Mouse (Mus musculus) right cerebral cortex, adult 2 months (tissue): ENCODE data around the gene Abcb4.
"Not testable (repeated sequence)": the region's sequence is repeated elsewhere in the genome, so short reads cannot be mapped to it uniquely, and the experiment has no call there.

Experiments
- DNase-seq, 2 experiments: peaks; one replicate each; pipeline ENCODE4 v3.0.0; 2021 to 2022; ENCODE audit warnings: low spot score in 2 of 2

The Abcb4 gene

DNA sequence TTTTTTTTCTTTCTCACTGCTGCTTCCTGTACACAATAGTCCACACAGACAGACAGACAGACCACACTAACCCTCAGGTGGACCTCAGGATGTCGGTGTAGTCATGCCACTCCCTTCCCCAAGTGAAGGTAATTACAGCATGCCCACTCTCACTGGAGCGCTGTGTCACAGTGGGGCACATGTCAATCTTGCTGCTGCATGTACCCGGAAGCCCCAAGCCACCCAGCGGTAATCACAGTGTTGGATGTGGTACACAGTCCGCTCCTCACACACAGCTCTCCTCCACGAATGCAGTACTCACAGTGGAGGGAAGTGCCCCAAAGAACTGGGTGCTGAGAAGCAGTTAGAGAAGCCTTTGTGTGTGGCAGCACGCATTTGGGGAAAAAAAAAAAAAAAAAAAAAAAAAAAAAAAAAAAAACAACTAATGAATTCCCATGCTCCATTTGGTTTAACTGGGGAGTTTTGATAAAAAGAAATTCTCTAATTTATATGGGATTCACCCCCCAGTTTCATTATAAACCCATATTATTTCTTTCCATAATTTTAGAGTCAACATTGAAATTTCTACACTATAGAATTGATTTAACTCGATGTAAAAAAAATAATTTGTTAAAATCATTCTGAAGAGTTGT lies 18.2 kb downstream of the Abcb4 start:
- no peak for DNase-seq

DNA sequence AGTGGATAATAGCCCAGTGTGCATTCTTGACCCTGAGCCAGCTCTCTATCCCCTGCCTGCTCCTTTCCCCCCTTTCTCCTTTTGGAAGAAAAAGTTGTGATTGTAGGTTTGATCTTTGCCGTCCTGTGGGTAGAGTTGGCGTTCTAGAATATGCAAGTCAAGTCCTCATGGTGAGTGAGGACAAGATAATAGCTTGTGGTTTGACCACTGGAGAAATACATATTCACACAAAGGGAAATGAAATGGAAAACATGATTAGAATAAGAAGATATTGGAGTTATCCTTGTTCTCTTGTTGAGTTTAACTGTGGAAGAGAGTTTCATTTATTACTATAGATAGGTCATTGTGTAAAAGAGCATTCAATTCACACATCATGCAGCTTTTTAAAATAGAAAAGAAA lies 22.9 kb downstream of the Abcb4 start:
- no peak for DNase-seq

DNA sequence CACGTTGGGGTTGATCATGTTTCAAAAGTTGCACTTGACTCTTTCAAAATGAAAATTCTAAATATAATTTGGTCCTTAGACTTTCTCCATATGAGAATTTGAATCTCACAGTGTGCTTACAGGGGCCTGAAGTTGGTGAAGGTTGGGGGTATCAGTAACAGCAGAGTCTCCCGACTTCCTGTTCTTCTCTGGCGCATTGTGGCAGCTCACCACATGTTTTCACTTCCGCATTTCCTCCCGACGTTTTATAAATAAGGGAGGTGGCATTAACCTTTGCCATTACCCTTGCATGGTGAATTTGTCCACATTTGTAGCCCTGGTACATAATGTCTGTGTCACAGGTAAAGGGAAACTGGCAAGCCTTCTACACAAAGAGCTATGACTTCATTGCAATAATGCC lies 23.6 kb downstream of the Abcb4 start:
- no peak for DNase-seq

DNA sequence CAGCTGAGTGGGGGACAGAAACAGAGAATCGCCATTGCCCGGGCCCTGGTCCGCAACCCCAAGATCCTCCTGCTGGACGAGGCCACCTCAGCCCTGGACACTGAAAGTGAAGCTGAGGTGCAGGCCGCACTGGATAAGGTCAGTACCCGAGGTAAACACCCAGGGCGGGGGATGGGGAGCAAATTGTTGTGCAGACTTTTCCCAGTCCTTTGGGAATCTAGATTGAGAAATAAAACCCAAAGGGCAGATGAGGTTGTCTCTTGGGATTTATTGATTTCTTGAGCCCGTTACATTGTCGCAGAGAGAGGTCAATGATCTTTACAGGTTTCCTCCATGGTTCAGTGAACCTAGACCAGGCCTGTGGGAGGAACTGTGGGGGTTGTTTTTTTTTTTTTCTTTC lies 34.9 kb downstream of the Abcb4 start:
- DNase-seq, result no peak

DNA sequence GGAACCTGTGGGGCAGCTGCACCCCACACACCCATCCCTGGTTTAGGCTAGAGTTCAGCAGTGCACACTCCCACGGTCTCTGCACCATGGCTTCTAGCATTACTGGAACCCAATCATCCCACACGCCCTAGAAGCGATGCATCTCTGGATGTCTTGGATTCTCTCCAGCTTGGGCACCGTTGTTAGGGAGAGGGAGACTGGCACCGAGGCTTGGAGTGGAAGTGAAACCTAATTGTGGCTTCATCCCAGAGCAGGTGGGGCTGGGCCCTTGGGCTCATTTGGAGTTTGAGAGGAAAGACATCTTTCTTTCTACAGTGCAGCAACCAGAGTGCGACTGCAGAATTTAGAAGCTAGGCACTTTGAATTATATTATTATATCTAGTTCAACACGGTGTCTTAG lies 44.4 kb downstream of the Abcb4 start:
- DNase-seq, result peak in 1 of 2 experiments; percentile 8

DNA sequence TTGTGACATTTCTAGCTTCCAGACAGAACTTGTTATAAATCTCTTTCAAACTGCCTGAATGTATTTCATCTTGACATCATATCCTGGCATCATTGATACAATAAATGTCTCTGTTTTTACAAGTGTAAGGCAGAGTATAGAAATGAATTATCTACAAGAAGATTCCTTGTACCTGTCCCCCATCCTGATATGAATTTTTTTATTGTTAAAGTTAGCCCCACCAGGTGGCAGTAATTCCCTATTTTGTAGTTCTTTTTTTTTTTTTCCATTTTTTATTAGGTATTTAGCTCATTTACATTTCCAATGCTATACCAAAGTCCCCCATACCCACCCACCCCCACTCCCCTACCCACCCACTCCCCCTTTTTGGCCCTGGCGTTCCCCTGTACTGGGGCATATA lies 47.7 kb downstream of the Abcb4 start:
- DNase-seq, result not testable (repeated sequence)

DNA sequence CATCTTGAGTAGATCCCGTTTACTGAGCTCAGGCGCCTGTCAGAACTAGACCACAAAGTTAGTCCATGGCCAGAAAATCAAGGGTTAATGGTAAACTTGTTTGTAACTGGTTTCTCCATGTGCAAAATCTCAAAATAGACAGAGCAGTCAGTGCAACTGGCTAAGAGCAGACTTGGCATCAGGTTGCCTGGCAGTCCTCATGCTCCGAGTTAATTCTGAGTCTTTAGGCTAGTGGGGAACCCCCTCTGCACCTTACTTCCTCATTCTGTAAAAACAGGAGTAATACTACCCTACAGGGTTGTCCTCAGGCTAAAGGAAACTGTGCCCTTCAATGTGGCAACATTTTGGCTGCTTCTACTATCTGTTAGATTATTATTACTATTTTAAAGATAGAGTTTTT lies 50.3 kb downstream of the Abcb4 start:
- no peak for DNase-seq

DNA sequence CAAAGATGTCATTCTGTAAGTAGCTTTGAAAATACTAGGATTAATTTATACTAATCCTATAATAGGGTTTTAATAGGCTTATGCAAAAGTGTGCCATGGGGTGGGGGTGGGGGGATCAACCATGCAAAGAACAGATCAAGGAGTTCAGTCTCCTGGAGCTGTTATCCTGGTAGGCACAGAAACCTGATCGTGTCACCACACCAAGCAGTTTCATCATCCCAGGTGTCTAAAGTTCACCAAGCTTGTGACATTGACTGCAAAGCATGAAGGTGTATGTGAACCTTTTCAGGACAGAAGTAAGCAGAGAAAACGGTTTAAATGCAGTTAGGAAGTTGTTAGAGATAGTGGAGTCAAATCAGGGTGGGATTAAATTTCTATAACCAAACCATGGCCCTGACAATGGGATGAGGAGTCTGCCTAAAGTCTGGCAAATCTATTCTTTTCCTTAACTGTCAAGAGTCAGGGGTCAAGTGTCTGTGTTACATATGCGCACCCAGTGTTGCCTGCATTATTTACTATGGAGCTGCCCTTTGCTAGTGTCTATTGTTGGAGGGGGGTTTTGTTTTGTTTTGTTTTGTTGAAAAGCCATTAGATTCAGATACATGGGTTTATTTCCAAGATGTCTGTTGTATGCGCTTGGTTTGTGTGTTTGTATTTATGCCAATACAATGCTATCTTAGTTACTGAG lies 54.0 kb downstream of the Abcb4 start:
- DNase-seq, result no peak

DNA sequence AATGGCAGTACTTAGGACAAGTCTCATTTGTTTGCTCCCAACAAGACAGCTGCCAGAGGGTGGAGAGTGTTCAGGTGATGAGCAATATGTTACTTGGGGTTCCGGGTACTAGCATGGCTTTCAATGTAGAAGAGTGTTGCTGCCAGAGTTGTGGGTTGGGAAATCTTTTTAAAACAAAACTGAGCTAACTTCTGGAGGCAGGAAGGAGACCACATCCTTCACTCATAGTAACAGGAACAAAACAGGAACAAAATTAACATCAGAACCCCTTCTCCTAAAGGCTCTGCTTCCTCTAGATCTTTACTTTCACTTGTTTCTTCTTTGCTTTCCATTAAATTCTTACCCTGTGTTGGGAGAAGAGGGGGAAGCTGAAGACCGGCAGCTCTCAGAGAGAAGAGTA lies 60.1 kb downstream of the Abcb4 start:
- no peak for DNase-seq

DNA sequence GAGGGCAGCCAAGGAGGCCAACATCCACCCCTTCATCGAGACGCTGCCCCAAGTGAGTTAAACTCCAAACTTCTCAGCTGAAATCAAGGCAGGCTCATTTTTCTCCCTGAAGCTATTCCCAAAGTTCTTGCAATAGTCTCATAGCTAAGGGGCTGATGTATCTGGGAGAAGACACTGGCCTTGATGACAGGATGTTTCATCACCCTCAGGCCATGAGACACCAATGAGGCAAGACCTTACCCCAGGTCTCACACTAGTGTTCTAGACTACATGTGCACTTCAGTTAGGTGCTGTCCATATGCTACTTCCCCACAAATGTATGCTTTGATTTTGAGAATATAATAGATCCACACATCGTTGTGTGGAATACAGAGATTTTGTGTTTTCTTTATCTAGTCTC lies 62.0 kb downstream of the Abcb4 start:
- DNase-seq, result no peak

DNA sequence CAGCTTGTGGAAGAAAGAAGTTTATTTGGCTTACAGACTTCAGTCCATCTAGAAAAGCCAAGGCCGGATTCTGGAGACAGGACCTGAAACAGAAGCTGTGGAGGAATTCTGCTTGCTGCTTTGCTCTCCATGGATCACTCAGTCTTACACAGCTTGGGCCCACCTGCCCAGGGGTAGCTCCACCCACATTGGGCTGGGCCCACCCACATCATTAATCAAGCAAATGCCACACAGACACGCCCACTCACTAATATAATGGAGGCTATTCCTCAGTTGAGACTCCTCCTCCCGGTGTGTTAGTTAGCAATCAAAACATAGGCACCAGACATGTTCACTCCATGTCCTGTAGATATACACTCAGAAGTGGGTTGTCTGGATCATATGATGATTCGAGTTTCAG lies 67.0 kb downstream of the Abcb4 start:
- DNase-seq, result no peak

DNA sequence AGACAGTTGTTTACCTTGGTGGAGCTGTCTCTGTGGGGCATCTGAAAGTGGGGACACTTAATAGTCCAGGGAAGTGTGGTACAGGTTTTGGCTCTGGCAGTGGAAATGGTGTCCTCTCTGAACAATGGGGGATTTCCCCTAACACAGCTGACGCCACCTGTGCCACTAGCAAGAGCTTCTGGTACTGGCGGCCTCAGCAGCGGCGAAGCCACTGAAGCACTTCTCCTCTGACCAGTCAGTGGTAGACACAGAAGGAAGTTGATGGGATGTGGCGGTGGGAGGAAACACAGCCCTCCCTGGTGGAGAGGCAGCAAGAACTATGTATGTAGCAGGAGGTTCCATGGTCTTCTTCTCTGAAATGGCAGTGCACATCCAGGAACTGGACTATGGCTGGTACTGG lies 71.0 kb downstream of the Abcb4 start:
- no peak for DNase-seq

DNA sequence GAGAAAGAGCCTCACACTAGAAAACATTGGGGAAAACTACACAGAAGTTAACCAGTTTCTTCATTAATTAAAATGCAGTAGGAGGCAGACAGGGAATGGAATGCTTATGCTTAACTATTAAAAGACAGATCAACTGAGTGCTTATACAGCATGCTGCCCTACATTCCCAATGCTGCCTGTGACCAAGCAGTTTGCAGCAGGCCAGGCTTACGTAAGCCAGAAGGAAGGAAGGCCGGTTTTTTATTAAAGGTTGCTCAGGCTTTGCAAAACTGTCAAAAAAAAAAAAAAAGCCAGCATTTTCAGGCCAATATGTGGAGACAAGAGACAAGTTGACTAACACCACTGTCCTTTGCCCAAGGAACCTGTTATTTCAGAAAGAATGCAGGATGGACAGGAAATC lies 77.2 kb downstream of the Abcb4 start:
- no peak for DNase-seq

DNA sequence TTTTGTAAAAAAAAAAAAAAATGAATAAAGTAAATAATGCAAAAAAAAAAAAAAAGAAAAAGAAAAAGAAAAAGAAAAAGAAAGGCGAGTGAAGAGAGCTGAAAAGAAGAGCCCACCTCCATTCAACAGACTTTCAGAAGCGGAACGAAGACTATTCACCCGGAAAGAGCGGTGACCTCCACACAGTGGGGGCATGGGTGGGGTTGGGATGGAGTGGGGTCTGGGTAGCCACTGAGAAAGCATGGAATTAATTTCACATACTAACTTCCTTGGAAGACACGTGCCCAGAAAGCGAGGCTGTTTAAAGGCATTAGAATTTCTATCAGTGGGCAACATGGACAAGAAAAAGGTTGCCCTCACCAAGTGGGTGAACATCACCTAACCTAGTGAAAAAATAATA lies 78.8 kb downstream of the Abcb4 start:
- DNase-seq, result no peak

DNA sequence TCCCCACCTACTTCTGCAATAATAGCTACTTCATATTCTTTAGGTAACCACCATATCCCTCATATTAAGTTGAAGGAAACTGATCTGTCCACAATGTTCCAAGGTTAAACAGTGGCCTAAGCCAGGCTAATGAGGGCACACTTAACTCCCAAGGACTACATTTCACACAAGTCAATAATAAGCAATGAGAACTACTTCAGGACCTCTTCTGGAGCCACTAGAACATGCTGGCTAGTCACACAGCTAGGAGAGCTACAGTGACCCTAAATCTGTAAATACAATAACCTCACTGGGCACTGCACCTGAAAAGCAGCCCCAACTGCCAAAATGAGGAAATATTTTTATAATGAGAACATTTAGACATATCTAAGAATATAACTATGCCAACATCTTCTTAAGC lies 81.2 kb downstream of the Abcb4 start:
- no peak for DNase-seq

DNA sequence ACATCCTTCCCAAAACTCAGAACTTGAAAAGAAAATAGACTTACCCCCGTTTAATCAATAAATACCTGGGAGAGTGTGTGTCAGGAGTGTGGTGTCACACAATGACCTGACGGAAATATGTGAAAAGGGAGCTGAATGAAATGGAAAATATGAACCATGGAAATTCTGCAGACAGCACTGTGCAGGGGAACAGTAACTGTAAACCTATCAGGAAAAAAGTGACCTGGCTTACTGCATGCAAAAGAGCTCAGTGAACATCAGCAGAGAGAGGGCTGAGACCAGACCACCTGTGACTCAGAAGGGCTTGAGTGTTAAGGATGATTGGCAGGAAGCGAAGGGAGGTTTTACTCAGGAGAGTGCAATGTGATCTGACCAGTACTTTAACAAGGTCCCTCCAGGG lies 92.0 kb downstream of the Abcb4 start:
- DNase-seq, result no peak

DNA sequence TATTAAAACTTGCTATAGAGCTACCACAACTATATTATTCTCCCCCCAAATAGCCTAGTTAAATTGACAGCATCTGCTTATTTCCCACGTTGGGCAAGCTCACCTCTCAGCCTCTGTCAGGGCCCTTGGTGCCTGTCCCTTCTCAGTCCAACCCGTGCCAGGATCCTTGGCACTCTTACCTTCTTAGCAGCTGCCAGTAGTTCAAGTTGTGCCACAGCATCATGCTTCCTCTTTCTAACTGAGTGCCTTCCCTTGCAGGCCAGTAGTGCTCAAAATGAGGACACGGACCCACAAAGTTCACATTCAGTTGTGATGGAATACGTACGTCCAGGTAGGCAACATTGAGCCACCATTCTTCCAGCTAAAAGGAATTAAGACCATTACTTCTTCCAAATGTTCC lies 94.4 kb downstream of the Abcb4 start:
- DNase-seq, result no peak

DNA sequence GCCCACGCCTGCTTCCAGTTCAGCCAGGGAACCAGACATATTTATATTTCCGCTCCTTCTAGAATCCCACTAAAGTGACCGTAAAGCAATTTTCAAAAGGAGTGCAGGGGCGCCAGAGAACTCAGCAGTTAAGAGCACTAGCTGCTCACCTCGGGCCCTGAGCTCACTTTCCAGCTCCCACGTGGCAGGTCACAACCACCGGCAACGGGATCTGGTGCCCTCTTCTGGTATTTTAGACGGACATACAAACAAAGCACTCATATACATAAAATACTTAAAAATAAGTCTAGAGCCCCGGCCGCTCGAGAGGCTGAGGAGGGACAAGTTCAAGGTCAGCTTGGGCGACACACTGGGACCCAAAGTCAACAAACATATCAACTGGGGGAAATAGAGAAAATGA lies 97.0 kb downstream of the Abcb4 start:
- no peak for DNase-seq

DNA sequence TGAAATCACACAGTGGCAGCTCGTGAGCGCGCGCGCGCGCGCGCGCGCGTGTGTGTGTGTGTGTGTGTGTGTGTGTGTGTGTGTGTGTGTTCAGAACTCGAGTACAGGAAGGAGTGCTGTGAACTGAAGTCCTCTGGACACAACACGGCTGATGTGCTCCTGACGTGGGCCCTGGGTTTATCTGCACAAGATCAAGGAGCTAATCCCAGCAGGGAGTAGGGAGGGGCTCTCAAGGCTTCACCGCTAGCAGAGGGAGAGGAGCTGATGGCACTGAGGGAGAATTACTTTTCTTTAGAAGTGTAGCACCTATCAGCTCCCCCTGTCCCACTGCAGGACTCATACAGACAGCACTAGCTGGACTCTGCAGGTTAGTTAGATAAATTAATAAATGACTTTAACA lies 98.1 kb downstream of the Abcb4 start:
- DNase-seq, result no peak

DNA sequence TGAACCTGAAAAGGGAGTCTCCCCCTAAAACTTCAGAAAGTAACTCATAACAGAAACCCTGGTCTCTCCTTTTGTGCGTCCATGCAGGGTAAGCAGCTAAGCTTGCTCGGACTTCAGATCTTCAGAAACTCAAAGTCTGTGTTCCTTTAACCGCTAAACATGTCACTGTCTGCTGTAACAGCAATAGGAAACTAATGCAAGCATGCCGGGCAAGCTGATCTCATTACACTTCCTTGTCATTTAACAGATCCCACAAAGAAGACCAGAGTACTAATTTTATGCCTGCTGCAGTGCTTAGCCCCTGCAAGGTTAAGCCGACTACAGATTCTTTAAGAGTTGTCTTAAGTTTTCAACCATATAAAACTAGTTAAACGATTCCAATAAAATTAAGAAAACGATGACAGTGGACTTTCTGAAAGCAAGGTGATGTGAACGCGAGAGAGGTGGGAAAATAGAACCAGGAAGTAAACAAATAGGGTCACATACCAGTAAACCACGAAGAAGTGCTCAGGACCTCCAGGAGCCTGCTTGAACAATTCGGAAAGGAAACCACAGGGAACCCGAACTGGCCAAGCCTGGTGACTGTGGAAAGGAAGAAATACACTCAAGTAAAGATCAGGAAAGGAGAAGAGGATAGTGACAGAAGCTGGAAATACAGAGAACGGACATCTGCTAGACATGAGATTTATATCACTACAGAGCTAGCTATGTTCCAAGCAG lies 102.6 kb downstream of the Abcb4 start:
- DNase-seq, result peak in 1 of 2 experiments; percentile 5

DNA sequence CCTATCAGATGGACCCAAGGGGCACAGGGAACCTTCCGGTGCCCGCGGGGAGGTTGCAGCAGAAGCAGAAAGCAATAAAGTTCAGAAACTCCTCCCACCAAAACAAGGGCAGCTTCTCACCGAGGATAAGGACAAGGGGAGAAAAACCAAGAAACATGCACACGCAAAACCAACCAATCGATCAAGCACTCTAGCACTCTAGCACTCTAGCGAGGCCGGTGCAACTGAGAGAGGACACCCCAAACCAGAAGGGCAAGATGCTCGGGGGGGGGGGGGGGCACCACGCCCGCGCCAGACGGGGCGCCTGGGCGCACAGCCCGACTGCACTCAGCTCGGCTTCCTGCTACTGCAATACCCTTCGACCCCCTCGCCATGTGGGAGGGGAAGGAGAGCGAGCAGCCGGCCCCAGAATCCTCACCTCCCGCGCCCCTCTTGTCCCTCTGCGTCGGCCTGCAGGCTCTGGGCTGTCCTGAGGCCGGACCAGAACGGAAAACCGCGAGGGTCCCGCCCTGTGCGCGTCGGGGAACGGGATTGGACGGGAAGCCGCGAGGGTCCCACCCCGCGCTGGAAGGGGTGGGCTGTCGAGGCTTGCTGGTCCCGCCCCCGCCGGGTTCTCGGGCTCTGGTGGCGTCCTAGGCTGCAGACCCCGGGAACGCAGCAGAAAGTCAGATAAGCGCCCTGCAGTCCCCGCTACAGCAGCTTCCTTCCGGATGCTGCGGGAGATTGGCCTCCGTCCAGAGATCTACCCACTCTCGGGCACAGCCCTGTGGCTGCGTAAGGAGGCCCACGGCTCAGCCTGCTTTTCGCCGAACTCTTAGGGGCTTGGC lies 103.4 kb downstream of the Abcb4 start, which contains the start of gene Crot:
Gene Crot, minus strand, starts transcription at position 639 of the 827 bp plus-strand sequence.
- peak; percentile 90 to 92 for DNase-seq

DNA sequence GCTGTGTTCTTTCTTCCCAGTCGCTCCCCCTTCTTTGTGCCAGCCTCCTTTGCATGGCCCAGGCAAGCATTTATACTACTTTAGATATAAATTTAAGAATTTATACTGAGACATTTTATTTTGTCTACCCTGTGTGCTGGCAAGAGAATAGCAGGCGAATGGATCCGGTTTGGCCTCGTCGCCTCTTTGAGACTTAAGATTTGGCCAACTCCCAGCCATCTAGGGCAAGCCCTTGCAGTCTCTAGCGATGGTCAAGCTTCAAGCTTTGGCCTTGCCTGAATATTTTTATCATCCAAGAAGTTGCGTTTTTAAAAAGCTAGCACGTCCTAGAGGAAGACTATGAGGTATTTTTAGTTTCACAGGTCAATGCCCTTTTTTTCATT lies 104.0 kb downstream of the Abcb4 start:
- DNase-seq, result no peak
